In genomic region chr5:40760224-40760623, GRCm38 (mm10) we compare ENCODE assay signal across 21 mouse cellular contexts.
DNase-seq lines count a peak whose midpoint lies in the region; ATAC-seq and TF ChIP-seq lines count a peak whose summit lies in the region.
"Had no signal": no experiment of that assay in that cellular context is flagged by ENCODE, and none has a peak within 500 bp of the region (broad histone marks: within the 10 kb centered on the region; RNA-seq: fewer than 3 reads in every experiment).

No protein-coding gene starts in this region.

- H3K27ac ChIP-seq in cerebellum, adult 2 months (ENCODE audit: insufficient read depth, low read length) = no peak overlapping the region
- H3K27ac ChIP-seq: embryonic facial prominence, embryonic 12.5 days; forebrain, embryonic 12.5 days; hindbrain, embryonic 10.5 days; hindbrain, embryonic 15.5 days had no signal

- 11% methylated on average over 2 of the region's 2 CpGs for WGBS in cerebellum, adult 2 months

- H3K4me3 ChIP-seq in cerebellum, adult 2 months (replicated peaks; ENCODE audit: insufficient read depth, low read depth, low read length) = no peak overlapping the region
- H3K4me3 ChIP-seq: embryonic facial prominence, embryonic 12.5 days; forebrain, embryonic 12.5 days; heart, embryonic 12.5 days; hindbrain, embryonic 10.5 days; hindbrain, embryonic 15.5 days had no signal

- no peaks in the 10 kb centered on the region for H3K27me3 ChIP-seq in cerebellum, adult 2 months (ENCODE audit: control insufficient read depth, insufficient read depth, low read length)
- H3K27me3 ChIP-seq: embryonic facial prominence, embryonic 12.5 days; forebrain, embryonic 12.5 days; heart, embryonic 12.5 days; hindbrain, embryonic 15.5 days had no signal

- no peak for TF ChIP-seq CTCF in cerebellum, adult 2 months (IDR thresholded peaks at IDR 0.05; ENCODE audit: borderline replicate concordance, insufficient read depth, low read depth, low read length)

- TF ChIP-seq POLR2A in cerebellum, adult 2 months (IDR thresholded peaks at IDR 0.05; ENCODE audit: borderline replicate concordance, insufficient read depth, low read length) = no peak

- no peaks in the 10 kb centered on the region for H3K4me1 ChIP-seq in cerebellum, adult 2 months (ENCODE audit: control insufficient read depth, insufficient read depth, low read length)
- H3K4me1 ChIP-seq: embryonic facial prominence, embryonic 12.5 days; forebrain, embryonic 12.5 days; heart, embryonic 12.5 days; hindbrain, embryonic 10.5 days; hindbrain, embryonic 15.5 days had no signal

- ATAC-seq in cerebellum, adult (ENCODE audit: insufficient number of reproducible peaks, low FRiP score, low TSS enrichment) = peak; percentile 99
- ATAC-seq in frontal cortex, adult (ENCODE audit: low TSS enrichment) = no peak
- ATAC-seq: CD4-positive, CD25-positive, alpha-beta regulatory T cell, adult 4 months; forebrain, embryonic 16.5 days; inflammation-experienced regulatory T-cells, adult 6 months; intestine, postnatal 0 days had no signal

- DNase-seq in cerebellum, postnatal 4 days (ENCODE audit: low spot score in 2 of 2) = no peak
- DNase-seq in cerebellum, adult 2 months = peak; percentile 77 to 93
- DNase-seq in cerebellum, postnatal 10 days = peak; percentile 25 to 29
- DNase-seq in retina, embryonic 14.5 days (ENCODE audit: low spot score) = peak; percentile 10
- no peak for DNase-seq in kidney, adult 8-10 months
- DNase-seq in thymus, postnatal 0 days (ENCODE audit: low spot score) = no peak
- DNase-seq: adrenal gland, adult 8-10 months; adrenal gland, postnatal 36 days; B cell, adult 2 months; gastrocnemius, postnatal 25 days had no signal

Comparison
In these comparisons a context has a peak if more than half of its experiments do, and no peak if none do; other contexts are left out.
1. DNase-seq: peak in cerebellum, adult 2 months (2 of 2), cerebellum, postnatal 10 days (2 of 2) and retina, embryonic 14.5 days (single experiment); none in cerebellum, postnatal 4 days (0 of 2), kidney, adult 8-10 months (0 of 2) and thymus, postnatal 0 days (single experiment).